Mouse (Mus musculus) liver, embryonic 18 days (tissue): ENCODE results near the gene Ets2. TPM values are rescaled to one million over a fixed set of nuclear protein-coding genes. Genes with fewer than 3 reads are reported as not detected.

Experiments used
- polyA plus RNA-seq: library from polyadenylated mRNA; depleted of rRNA; stranded (reverse); fragments of >200 nt; gene quantifications from 2 replicates; pipeline ENCODE4 v1.2.3, GENCODE M21; 2012; rRNA removed

Ets2 gene
- polyA plus RNA-seq, result 13.6 and 16.2 TPM in 2 replicates

DNA sequence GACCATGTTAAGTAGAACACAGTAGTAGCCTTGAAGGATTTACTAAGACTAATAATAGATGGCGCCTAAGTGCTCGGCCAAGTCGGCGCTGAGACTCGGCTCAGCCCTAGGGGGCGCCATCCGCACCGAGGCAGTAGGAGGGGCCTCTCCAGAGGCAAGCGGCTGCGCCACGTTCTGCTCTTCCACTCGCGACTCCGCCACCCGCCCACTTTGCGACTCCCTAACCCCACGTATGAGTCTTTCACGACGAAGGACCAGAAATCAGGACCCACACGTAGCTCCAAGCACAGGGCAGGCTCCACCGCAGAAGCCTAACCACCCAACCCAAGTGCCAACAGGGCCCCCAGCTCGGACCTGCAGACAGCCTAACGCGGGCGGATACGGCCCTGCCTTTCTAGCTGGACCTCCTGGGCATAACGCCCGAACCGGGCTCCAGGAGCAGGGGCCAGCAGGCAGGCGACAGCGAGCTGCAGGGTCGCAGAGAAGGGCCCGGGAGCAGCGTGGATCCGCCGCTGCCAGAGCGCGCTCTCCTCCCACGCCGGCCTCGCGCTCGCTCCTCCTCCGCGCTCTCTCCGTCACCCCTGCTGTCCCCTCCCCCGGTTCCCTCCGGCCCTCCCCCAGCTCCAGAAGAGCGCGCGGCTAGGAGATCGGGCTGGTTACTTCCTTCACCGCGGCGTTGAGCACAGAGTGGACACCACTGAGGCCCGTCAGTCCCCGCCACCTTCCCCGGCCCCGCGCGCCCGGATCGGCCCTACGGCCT lies at the start of gene Ets2:
TSS of gene Ets2 (plus strand) at position 274 of the 760 bp plus-strand sequence.

Other genes with a start within 250 kb of the Ets2 start
- 6.4 and 6.8 TPM in 2 replicates for gene Erg, start 115.5 kb upstream of the Ets2 start, polyA plus RNA-seq